Mouse (Mus musculus) midbrain, postnatal 0 days (tissue): ENCODE measurements at regions not wholly inside any gene's neighbourhood (a gene's known extent, or its start where the extent isn't known, plus 50 kb on each side); places are given as distances from the start of the nearest gene placed in this dataset.

Source experiments
- ATAC-seq: fragments of 200-750 bp; cut with Nextera tagmentation; 2 replicates; pipeline ENCODE4 v1.8.0; 2017; ENCODE audit warnings: moderate number of reproducible peaks, mild to moderate bottlenecking, moderate TSS enrichment, moderate library complexity; ENCODE audit not compliant: low FRiP score
- DNase-seq: peaks from one replicate; pipeline ENCODE4 v3.0.0-alpha.2; 2015; ENCODE audit warnings: low spot score
- H3K27ac ChIP-seq: fragments of 300-500 bp; sonication (generic); 2 replicates; pipeline ENCODE4 v1.5.1; 2014; ENCODE audit warnings: low read depth, mild to moderate bottlenecking, low read length, mixed read lengths
- H3K27me3 ChIP-seq: fragments of 300-500 bp; sonication (generic); 2 replicates; pipeline ENCODE4 v1.6.1; 2014; ENCODE audit warnings: low read length, control low read depth, mixed read lengths; ENCODE audit not compliant: insufficient read depth
- H3K36me3 ChIP-seq: fragments of 300-500 bp; sonication (generic); 2 replicates; pipeline ENCODE4 v1.6.1; 2014; ENCODE audit warnings: low read length, control low read depth, mixed read lengths; ENCODE audit not compliant: insufficient read depth
- H3K4me1 ChIP-seq: fragments of 300-500 bp; sonication (generic); 2 replicates; pipeline ENCODE4 v1.6.1; 2014; ENCODE audit warnings: mild to moderate bottlenecking, control low read depth, antibody characterized with exemption, low read length, mixed read lengths; ENCODE audit not compliant: insufficient read depth
- H3K4me2 ChIP-seq: fragments of 300-500 bp; sonication (generic); 2 replicates; pipeline ENCODE4 v1.6.1; 2014; ENCODE audit warnings: low read depth, mild to moderate bottlenecking, low read length, mixed read lengths; ENCODE audit not compliant: poor library complexity, severe bottlenecking
- H3K4me3 ChIP-seq: fragments of 300-500 bp; sonication (generic); 2 replicates; pipeline ENCODE4 v1.5.1; 2014; ENCODE audit warnings: low read depth, mild to moderate bottlenecking, low read length, moderate library complexity
- H3K9ac ChIP-seq: fragments of 300-500 bp; sonication (generic); replicated peaks from 2 replicates; pipeline ENCODE4 v1.6.1; 2014; ENCODE audit warnings: mild to moderate bottlenecking, low read length, moderate library complexity, mixed read lengths; ENCODE audit not compliant: poor library complexity, severe bottlenecking
- H3K9me3 ChIP-seq: fragments of 300-500 bp; sonication (generic); 2 replicates; pipeline ENCODE4 v1.6.1; 2016; ENCODE audit warnings: low read length, control low read depth
- CTCF ChIP-seq: IDR thresholded peaks from 2 replicates; pipeline ENCODE4 v1.5.1; 2016; ENCODE audit warnings: antibody characterized with exemption, mild to moderate bottlenecking
- WGBS: fragments of 180-500 bp; shearing (Covaris S2); extraction: QIAGEN DNeasy Blood & Tissue Kit; methylation state at CpG from one replicate; pipeline ENCODE4 v1.1.7; 2014; 5-methylcytosine and 5-hydroxymethylcytosine counted together

DNA sequence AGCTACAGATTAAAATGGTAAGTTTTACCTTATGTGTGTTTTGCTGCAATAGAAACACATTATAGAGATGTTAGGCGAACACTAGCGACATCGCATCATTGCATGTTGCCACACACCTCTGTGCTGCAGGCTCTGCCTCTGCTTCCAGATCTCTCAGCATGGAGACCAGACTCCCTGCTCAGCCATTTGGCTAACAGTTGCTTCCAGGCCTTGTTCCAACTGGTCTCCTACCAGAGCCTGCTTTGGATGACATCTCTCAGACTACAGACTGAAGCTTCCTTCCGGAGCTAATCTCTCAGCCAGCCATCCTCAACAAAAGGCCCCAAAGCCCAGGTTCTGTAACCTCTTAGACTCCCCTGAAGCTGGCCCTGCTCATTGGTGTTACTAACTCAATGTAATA, 66.5 kb downstream of the Kctd12 start:
- DNase-seq (no peak), ATAC-seq (no peak)
- no peaks in the 10 kb centered on the region for H3K27me3 ChIP-seq
- 66% methylated on average over 4 of the region's 4 CpGs for WGBS
- no peak overlapping the region for H3K9ac ChIP-seq
- no peak for TF ChIP-seq CTCF
- no peaks in the 10 kb centered on the region for H3K36me3 ChIP-seq
- no peak overlapping the region for H3K27ac ChIP-seq
- no peak overlapping the region for H3K4me3 ChIP-seq
- no peak overlapping the region for H3K4me2 ChIP-seq
- H3K9me3 ChIP-seq = no peaks in the 10 kb centered on the region
- H3K4me1 ChIP-seq = no peaks in the 10 kb centered on the region

DNA sequence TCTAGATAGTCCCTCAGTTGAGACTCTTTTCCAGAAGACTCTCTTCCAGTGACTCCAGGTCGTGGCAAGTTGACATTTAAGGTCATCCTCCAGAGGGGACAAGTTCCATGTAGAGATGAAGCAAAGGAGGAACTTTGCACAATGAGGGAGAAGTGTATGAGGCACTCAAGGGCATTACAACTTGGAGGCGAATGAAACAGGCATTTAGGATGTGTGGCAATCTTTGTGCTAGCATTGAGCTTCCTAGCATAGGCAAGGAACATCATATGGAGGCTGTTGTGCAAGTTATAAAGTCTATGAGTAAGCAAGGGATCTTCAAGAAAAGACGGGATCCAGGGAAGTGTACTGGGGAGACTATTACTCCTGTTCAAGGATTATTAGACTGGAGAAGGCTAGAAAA, 70.9 kb downstream of the Kctd12 start:
- H3K36me3 ChIP-seq = no peaks in the 10 kb centered on the region
- no peak overlapping the region for H3K4me3 ChIP-seq
- 76% methylated on average over 3 of the region's 3 CpGs for WGBS
- no peaks in the 10 kb centered on the region for H3K27me3 ChIP-seq
- H3K4me2 ChIP-seq = no peak overlapping the region
- no peak for DNase-seq
- H3K4me1 ChIP-seq = no peaks in the 10 kb centered on the region
- no peak overlapping the region for H3K27ac ChIP-seq
- H3K9me3 ChIP-seq = no peaks in the 10 kb centered on the region
- no peak for TF ChIP-seq CTCF
- H3K9ac ChIP-seq = no peak overlapping the region
- ATAC-seq = no peak

DNA sequence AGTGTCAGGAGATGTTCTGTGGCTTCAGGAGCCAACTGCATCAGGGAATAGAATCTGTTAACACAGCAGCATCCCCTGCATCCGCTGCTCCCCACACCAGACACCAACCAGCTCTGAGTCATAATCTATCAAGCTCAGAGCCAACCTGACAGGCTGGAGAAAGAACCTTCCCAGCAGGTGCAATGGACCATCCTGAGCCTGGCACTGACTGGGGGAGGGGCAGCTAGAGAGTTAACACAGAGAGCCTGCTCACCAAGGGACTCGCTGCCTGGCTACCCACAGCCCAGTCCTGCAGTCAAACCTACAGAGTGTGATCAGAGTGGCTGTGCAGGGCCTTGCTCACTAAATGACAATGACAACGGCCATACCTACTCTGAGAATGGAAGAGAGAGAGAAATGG, 73.4 kb downstream of the Kctd12 start:
- Histone ChIP-seq H3K27ac (no peak overlapping the region), H3K9me3 (no peaks in the 10 kb centered on the region), H3K4me3 (no peak overlapping the region), H3K9ac (no peak overlapping the region), H3K4me2 (no peak overlapping the region), H3K36me3 (no peaks in the 10 kb centered on the region), H3K4me1 (no peaks in the 10 kb centered on the region), H3K27me3 (no peaks in the 10 kb centered on the region)
- no peak for DNase-seq
- 75% methylated on average over 3 of the region's 3 CpGs for WGBS
- no peak for ATAC-seq
- TF ChIP-seq CTCF = no peak

DNA sequence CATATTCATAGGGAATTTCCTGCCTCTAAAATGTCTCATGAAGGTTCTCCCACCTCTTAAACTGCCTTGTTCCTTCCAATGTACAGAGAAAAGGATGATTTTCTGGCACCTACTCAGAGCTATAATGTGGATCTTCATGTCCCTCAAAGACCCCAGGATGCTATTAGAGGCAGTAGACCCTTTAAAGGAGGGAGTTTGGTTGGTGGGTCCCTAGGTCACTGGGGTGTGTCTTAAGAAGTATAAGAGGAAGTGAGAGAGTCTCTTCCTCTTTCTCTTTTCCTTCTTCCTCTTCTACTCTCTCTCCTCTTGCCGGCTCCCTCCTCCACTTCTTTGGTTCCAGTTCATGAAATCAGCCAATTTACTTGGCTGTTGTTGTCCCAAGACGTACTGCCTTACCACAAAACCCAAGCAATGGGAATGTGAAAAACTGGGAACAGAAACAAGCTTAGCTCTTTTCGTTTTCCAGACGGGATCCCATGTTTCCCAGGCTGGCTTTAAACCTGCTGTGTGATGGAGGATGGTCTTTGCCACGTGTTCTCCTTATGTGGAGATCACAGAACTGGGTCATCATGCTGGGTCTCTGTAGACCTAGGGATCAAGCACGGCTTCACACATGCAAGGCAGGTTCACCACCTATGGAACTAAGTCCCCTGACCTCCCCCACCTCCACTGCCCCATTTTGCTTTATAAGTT, 74.9 kb downstream of the Kctd12 start:
- no peak overlapping the region for H3K4me2 ChIP-seq

DNA sequence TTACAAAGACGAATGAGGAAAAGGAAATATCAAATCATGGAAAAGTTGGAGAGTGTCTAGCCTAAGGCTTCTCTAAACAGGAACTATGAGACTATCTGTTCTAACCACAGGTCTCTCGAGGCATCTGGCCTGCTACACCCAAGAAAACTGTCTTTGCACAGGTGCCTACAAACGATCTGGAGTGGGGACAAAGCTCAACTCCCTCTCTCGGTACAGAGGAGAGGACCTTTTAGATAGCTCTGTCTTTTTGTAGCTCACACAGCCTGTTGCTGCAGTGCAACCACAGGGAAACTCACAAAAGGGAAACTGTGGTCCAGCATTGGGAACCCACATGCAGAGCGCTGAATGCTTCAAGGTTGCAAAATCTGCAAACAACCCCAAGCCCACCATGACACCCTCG, 75.6 kb downstream of the Kctd12 start:
- no peak for DNase-seq
- Histone ChIP-seq H3K4me1 (no peaks in the 10 kb centered on the region), H3K4me2 (no peak overlapping the region), H3K9me3 (no peaks in the 10 kb centered on the region), H3K36me3 (no peaks in the 10 kb centered on the region), H3K27ac (no peak overlapping the region), H3K4me3 (no peak overlapping the region), H3K9ac (no peak overlapping the region), H3K27me3 (no peaks in the 10 kb centered on the region)
- ATAC-seq = no peak
- 80% methylated on average over 6 of the region's 6 CpGs for WGBS
- no peak for TF ChIP-seq CTCF

More for the DNA sequence above, 74.9 kb downstream of the Kctd12 start:
- H3K9ac ChIP-seq = no peak overlapping the region
- ATAC-seq (no peak), DNase-seq (no peak)
- no peak for TF ChIP-seq CTCF
- no peak overlapping the region for H3K4me3 ChIP-seq
- no peaks in the 10 kb centered on the region for H3K27me3 ChIP-seq
- WGBS = 89% methylated on average over 6 of the region's 6 CpGs
- no peaks in the 10 kb centered on the region for H3K9me3 ChIP-seq
- H3K27ac ChIP-seq = no peak overlapping the region
- no peaks in the 10 kb centered on the region for H3K36me3 ChIP-seq
- no peaks in the 10 kb centered on the region for H3K4me1 ChIP-seq

DNA sequence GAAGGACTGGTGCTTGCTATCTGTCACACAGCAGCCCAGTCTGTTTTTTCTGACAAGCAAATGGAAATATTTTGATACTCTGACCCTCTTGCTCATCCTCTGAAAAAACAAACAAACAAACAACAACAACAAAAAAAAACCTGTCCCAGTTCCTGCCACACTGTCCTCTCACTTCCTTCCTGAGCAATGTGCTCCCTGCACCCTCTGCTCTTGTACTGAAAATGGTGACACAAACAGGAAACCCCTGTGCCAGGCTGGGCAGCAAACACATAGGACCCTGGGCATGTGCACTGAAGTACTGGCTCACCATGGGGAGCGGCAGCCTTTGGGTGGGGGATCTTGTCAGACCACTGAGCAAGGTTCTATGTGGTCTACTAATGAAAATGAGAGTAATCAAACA, 76.2 kb downstream of the Kctd12 start:
- Histone ChIP-seq H3K4me1 (no peaks in the 10 kb centered on the region), H3K9me3 (no peaks in the 10 kb centered on the region), H3K9ac (no peak overlapping the region), H3K36me3 (no peaks in the 10 kb centered on the region), H3K27ac (no peak overlapping the region), H3K4me3 (no peak overlapping the region), H3K27me3 (no peaks in the 10 kb centered on the region), H3K4me2 (no peak overlapping the region)
- no peak for ATAC-seq
- WGBS = 96% methylated on average over 1 of the region's 1 CpGs
- no peak for DNase-seq
- TF ChIP-seq CTCF = no peak
